Mouse (Mus musculus): ENCODE results near the gene Adgre5.

- no peak for TF ChIP-seq POLR2A (IDR thresholded peaks at IDR 0.05; ENCODE audit: insufficient read depth, low read depth, low read length)
- no peak for TF ChIP-seq EP300 (IDR thresholded peaks at IDR 0.05; ENCODE audit: insufficient read depth, low read depth, low read length)
- no peak for TF ChIP-seq CTCF (IDR thresholded peaks at IDR 0.05)
These were observed 8.1 kb upstream of the Adgre5 start for GRCm38 (mm10) chr8:83749265-83749664.
